Mouse (Mus musculus): ENCODE measurements around the gene Klhl10. TPM values are rescaled to one million over a fixed set of nuclear protein-coding genes. Genes with fewer than 3 reads are reported as not detected.

The Klhl10 gene
- polyA plus RNA-seq, 1 experiment from 2014 or later, result 0.80 TPM

DNA sequence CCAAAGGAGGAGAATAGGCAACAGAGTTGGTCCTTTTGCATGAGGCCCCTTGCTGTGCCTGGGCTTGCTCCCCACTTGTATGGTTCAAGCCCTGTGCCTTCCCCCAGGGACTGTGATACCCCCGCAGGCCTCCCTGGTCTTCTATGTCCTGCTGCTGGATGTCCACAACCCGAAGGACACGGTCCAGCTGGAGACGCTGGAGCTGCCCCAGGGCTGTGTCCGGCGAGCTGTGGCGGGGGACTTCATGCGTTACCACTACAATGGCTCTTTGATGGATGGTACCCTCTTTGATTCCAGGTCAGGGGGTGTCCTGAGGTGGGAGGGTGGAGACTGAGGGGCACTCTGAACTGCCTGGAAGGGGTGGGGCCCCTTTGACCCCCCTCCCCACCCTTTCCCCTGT, 20.2 kb upstream of the Klhl10 start:
- Histone ChIP-seq H3K9ac (replicated peaks; ENCODE audit: low read depth, low read length) (no peak overlapping the region), H3K27ac (ENCODE audit: low read length) (no peak overlapping the region), H3K4me2 (ENCODE audit: low read length) (no peak overlapping the region), H3K4me1 (replicated peaks; ENCODE audit: control insufficient read depth, insufficient read depth, low read length) (no peaks in the 10 kb centered on the region), H3K36me3 (ENCODE audit: control insufficient read depth, insufficient read depth) (no peaks in the 10 kb centered on the region), H3K4me3 (replicated peaks; ENCODE audit: low read length) (no peak overlapping the region), H3K27me3 (replicated peaks; ENCODE audit: control insufficient read depth, insufficient read depth, low read length) (no peaks in the 10 kb centered on the region), H3K9me3 (ENCODE audit: control insufficient read depth, low read length) (no peaks in the 10 kb centered on the region)
- WGBS, result 77% methylated on average over 8 of the region's 8 CpGs
- ATAC-seq, result no peak

GRCm38 (mm10) chr11:100423836-100424235, 17.9 kb upstream of the Klhl10 start:
- H3K4me1 ChIP-seq (replicated peaks; ENCODE audit: control insufficient read depth, insufficient read depth, low read length), result 0 out of 2 replicates have a peak, but pooled peaks cover 4% of the 10 kb centered on the region
- no peak for ATAC-seq
- H3K4me3 ChIP-seq (replicated peaks; ENCODE audit: low read length), result no peak overlapping the region
- no peaks in the 10 kb centered on the region for H3K9me3 ChIP-seq (ENCODE audit: control insufficient read depth, low read length)
- H3K27ac ChIP-seq (ENCODE audit: low read length), result no peak overlapping the region
- no peak overlapping the region for H3K4me2 ChIP-seq (ENCODE audit: low read length)
- WGBS, result 85% methylated on average over 7 of the region's 7 CpGs
- H3K36me3 ChIP-seq (ENCODE audit: control insufficient read depth, insufficient read depth), result no peaks in the 10 kb centered on the region
- H3K27me3 ChIP-seq (replicated peaks; ENCODE audit: control insufficient read depth, insufficient read depth, low read length), result no peaks in the 10 kb centered on the region
- no peak overlapping the region for H3K9ac ChIP-seq (replicated peaks; ENCODE audit: low read depth, low read length)

GRCm38 (mm10) chr11:100425851-100426250, 15.9 kb upstream of the Klhl10 start:
- 38% methylated on average over 7 of the region's 7 CpGs for WGBS
- H3K36me3 ChIP-seq (ENCODE audit: control insufficient read depth, insufficient read depth), result 0 out of 2 replicates have a peak, but pooled peaks cover 2% of the 10 kb centered on the region
- no peak overlapping the region for H3K4me3 ChIP-seq (replicated peaks; ENCODE audit: low read length)
- ATAC-seq, result no peak
- no peaks in the 10 kb centered on the region for H3K9me3 ChIP-seq (ENCODE audit: control insufficient read depth, low read length)
- H3K4me2 ChIP-seq (ENCODE audit: low read length), result no peak overlapping the region
- H3K9ac ChIP-seq (replicated peaks; ENCODE audit: low read depth, low read length), result no peak overlapping the region
- H3K27ac ChIP-seq (ENCODE audit: low read length), result no peak overlapping the region
- H3K27me3 ChIP-seq (replicated peaks; ENCODE audit: control insufficient read depth, insufficient read depth, low read length), result no peaks in the 10 kb centered on the region
- H3K4me1 ChIP-seq (replicated peaks; ENCODE audit: control insufficient read depth, insufficient read depth, low read length), result 0 out of 2 replicates have a peak, but pooled peaks cover 4% of the 10 kb centered on the region

DNA sequence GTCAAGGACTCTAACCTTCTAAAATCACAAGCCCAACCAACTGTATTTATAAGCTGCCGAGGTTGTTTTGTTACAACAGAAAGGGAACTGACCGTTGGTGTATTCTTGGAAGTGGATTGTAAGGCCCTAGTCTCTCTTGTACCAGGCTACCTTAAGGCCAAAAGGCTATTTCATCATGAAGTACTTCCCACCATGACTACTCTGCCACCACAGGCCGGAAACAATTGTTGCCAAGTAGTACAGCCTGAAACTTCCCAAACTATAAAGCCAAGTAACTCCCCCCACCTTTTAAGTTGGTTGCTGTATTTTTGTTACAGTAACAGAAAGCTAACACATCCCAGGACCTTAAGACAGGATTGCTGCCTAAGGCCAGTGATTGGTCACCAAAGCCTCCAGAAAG, 14.9 kb upstream of the Klhl10 start:
- Histone ChIP-seq H3K9me3 (ENCODE audit: control insufficient read depth, low read length) (no peaks in the 10 kb centered on the region), H3K27ac (ENCODE audit: low read length) (no peak overlapping the region), H3K9ac (replicated peaks; ENCODE audit: low read depth, low read length) (no peak overlapping the region), H3K36me3 (ENCODE audit: control insufficient read depth, insufficient read depth) (0 out of 2 replicates have a peak, but pooled peaks cover 2% of the 10 kb centered on the region), H3K4me1 (replicated peaks; ENCODE audit: control insufficient read depth, insufficient read depth, low read length) (0 out of 2 replicates have a peak, but pooled peaks cover 4% of the 10 kb centered on the region), H3K27me3 (replicated peaks; ENCODE audit: control insufficient read depth, insufficient read depth, low read length) (no peaks in the 10 kb centered on the region), H3K4me3 (replicated peaks; ENCODE audit: low read length) (no peak overlapping the region), H3K4me2 (ENCODE audit: low read length) (no peak overlapping the region)
- ATAC-seq, result no peak
- WGBS, result 87% methylated on average over 3 of the region's 3 CpGs

DNA sequence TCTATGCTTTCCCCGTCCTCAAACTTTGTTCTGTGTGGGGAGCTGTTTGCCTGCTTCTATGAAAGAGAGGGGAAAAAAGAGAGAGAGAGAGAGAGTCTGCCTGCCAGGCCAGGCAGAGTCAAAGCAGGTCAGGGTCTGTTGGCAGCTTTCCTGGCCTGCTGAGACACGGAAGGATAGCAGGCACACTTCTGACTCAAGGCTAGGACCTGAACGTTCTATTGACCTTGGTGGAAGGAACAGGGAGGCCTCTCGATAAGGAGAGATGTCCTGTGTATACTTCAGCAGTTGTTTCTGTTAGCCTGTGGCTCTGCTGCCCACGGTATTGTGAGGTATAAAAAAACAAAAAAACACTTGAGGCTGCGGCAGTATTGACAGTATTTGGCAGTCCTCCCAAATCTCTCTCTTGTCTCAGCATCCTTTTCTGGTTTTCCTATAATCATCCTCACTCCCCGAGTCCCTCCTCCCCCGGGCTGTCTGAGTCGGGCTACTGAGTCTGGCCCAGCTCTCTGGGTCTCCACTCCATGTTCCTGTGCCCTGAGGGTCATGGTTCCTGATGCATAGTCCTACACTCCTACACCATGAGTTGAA, 13.0 kb upstream of the Klhl10 start:
- ATAC-seq, result no peak
- H3K27ac ChIP-seq (ENCODE audit: low read length), result no peak overlapping the region
- 0 out of 2 replicates have a peak, but pooled peaks cover 2% of the 10 kb centered on the region for H3K36me3 ChIP-seq (ENCODE audit: control insufficient read depth, insufficient read depth)
- H3K4me2 ChIP-seq (ENCODE audit: low read length), result no peak overlapping the region
- no peak overlapping the region; the same call in 1 of the 2 replicates for H3K9ac ChIP-seq (replicated peaks; ENCODE audit: low read depth, low read length)
- WGBS, result 40% methylated on average over 9 of the region's 9 CpGs
- no peaks in the 10 kb centered on the region for H3K9me3 ChIP-seq (ENCODE audit: control insufficient read depth, low read length)
- no peak overlapping the region for H3K4me3 ChIP-seq (replicated peaks; ENCODE audit: low read length)
- 0 out of 2 replicates have a peak, but pooled peaks cover 4% of the 10 kb centered on the region for H3K4me1 ChIP-seq (replicated peaks; ENCODE audit: control insufficient read depth, insufficient read depth, low read length)
- no peaks in the 10 kb centered on the region for H3K27me3 ChIP-seq (replicated peaks; ENCODE audit: control insufficient read depth, insufficient read depth, low read length)

GRCm38 (mm10) chr11:100430052-100430451, 11.7 kb upstream of the Klhl10 start:
- 72% methylated on average over 7 of the region's 7 CpGs for WGBS
- no peak overlapping the region for H3K4me2 ChIP-seq (ENCODE audit: low read length)
- no peak overlapping the region for H3K27ac ChIP-seq (ENCODE audit: low read length)
- H3K9me3 ChIP-seq (ENCODE audit: control insufficient read depth, low read length), result no peaks in the 10 kb centered on the region
- H3K4me3 ChIP-seq (replicated peaks; ENCODE audit: low read length), result no peak overlapping the region
- no peak overlapping the region for H3K9ac ChIP-seq (replicated peaks; ENCODE audit: low read depth, low read length)
- 0 out of 2 replicates have a peak, but pooled peaks cover 4% of the 10 kb centered on the region for H3K4me1 ChIP-seq (replicated peaks; ENCODE audit: control insufficient read depth, insufficient read depth, low read length)
- ATAC-seq, result no peak
- no peaks in the 10 kb centered on the region for H3K27me3 ChIP-seq (replicated peaks; ENCODE audit: control insufficient read depth, insufficient read depth, low read length)
- 0 out of 2 replicates have a peak, but pooled peaks cover 2% of the 10 kb centered on the region for H3K36me3 ChIP-seq (ENCODE audit: control insufficient read depth, insufficient read depth)

DNA sequence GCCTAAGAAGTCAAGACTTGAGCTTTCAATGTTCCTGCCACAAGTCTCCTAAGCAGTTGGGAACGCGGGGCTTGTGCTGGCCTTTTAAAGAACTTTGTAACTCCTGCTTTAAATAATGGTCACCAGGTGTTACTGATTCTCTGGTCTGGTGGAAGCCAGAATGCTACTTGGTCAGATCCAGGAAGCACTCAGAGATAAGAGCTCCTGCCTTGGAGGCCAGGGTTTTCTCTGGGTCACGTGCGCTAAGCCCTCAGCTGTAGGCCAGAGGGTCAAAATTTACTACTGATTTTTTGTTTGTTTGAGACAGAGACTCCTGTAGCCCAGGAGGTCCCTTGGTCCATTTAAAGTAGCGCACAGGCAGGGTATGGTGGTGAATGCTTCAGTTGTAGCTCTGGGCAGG, 9.7 kb upstream of the Klhl10 start:
- Histone ChIP-seq H3K9ac (replicated peaks; ENCODE audit: low read depth, low read length) (no peak overlapping the region), H3K36me3 (ENCODE audit: control insufficient read depth, insufficient read depth) (0 out of 2 replicates have a peak, but pooled peaks cover 4% of the 10 kb centered on the region)
- 96% methylated on average over 5 of the region's 5 CpGs for WGBS

DNA sequence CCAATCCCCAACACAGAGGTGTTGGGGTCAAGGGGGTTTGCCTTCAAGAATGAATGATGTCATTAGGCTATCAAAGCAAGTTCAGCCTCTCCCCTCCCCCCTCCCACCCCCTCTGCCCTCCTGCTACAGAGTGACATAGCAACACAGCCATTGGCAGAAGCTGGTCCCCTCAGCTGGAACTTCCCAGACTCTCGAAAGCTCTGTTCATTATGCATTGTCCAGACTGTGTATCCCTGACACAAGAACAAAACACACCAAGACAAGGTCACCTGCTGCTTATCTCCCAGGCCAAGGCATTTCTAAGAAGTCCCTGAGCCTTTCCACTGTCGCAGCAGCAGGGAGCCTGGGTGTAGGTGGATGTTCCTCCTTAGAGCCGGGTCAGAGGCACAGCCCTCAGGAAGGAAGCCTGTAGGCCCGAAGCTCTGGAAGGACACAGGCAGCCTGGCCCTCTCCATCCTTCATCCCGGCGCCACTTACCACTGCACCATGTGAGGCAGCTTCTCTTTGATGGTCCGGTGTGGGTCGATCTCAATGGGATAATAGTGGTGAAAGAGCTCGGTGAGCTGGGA, 6.0 kb upstream of the Klhl10 start:
- Histone ChIP-seq H3K9ac (replicated peaks; ENCODE audit: low read depth, low read length) (no peak overlapping the region), H3K4me1 (replicated peaks; ENCODE audit: control insufficient read depth, insufficient read depth, low read length) (peaks cover 12% of the 10 kb centered on the region), H3K9me3 (ENCODE audit: control insufficient read depth, low read length) (no peaks in the 10 kb centered on the region), H3K36me3 (ENCODE audit: control insufficient read depth, insufficient read depth) (0 out of 2 replicates have a peak, but pooled peaks cover 4% of the 10 kb centered on the region), H3K27me3 (replicated peaks; ENCODE audit: control insufficient read depth, insufficient read depth, low read length) (no peaks in the 10 kb centered on the region), H3K4me2 (ENCODE audit: low read length) (no peak overlapping the region), H3K27ac (ENCODE audit: low read length) (no peak overlapping the region), H3K4me3 (replicated peaks; ENCODE audit: low read length) (no peak overlapping the region)
- WGBS, result 73% methylated on average over 9 of the region's 9 CpGs
- ATAC-seq, result no peak

More for the DNA sequence above, 9.7 kb upstream of the Klhl10 start:
- no peaks in the 10 kb centered on the region for H3K27me3 ChIP-seq (replicated peaks; ENCODE audit: control insufficient read depth, insufficient read depth, low read length)
- 0 out of 2 replicates have a peak, but pooled peaks cover 4% of the 10 kb centered on the region for H3K4me1 ChIP-seq (replicated peaks; ENCODE audit: control insufficient read depth, insufficient read depth, low read length)
- ATAC-seq, result no peak
- no peak overlapping the region for H3K4me2 ChIP-seq (ENCODE audit: low read length)
- H3K9me3 ChIP-seq (ENCODE audit: control insufficient read depth, low read length), result no peaks in the 10 kb centered on the region
- H3K4me3 ChIP-seq (replicated peaks; ENCODE audit: low read length), result no peak overlapping the region
- no peak overlapping the region for H3K27ac ChIP-seq (ENCODE audit: low read length)

DNA sequence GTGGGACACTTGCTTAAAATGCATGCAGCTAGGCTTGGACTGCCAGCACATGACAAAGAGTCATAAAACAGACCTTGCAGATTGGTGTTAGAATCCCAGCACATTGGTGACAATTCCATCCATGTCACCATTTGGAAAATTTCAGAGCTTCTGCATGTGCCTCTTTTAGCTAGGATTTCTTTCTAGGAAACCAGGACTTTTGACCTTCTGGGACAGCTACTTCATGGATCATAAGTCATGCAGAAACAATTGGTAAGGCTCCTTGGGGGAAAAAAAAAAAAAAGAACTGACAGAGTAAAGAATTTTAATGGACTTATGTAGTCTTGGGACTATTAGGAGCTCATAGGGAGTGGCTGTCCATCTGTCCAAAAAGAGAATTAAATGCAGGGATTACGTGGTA, 3.8 kb upstream of the Klhl10 start:
- Histone ChIP-seq H3K36me3 (ENCODE audit: control insufficient read depth, insufficient read depth) (0 out of 2 replicates have a peak, but pooled peaks cover 2% of the 10 kb centered on the region), H3K27ac (ENCODE audit: low read length) (no peak overlapping the region), H3K4me2 (ENCODE audit: low read length) (no peak overlapping the region), H3K9me3 (ENCODE audit: control insufficient read depth, low read length) (no peaks in the 10 kb centered on the region), H3K4me1 (replicated peaks; ENCODE audit: control insufficient read depth, insufficient read depth, low read length) (peaks cover 17% of the 10 kb centered on the region), H3K27me3 (replicated peaks; ENCODE audit: control insufficient read depth, insufficient read depth, low read length) (no peaks in the 10 kb centered on the region), H3K9ac (replicated peaks; ENCODE audit: low read depth, low read length) (no peak overlapping the region), H3K4me3 (replicated peaks; ENCODE audit: low read length) (no peak overlapping the region)
- ATAC-seq, result no peak
- WGBS, result 78% methylated on average over 1 of the region's 1 CpGs

All from forebrain, embryonic 16.5 days (tissue).